Mouse (Mus musculus) forebrain, embryonic 14.5 days (tissue): ENCODE results near the gene Oxct2a. TPM values are rescaled to one million over a fixed set of nuclear protein-coding genes. Genes with fewer than 3 reads are reported as not detected.
"Not testable (repeated sequence)": the region's sequence is repeated elsewhere in the genome, so short reads cannot be mapped to it uniquely, and the experiment has no call there.

ENCODE experiments used
- ATAC-seq: fragments of 200-750 bp; cut with Nextera tagmentation; 2 replicates; pipeline ENCODE4 v1.8.0; 2017; ENCODE audit warnings: mild to moderate bottlenecking, moderate library complexity
- DNase-seq: peaks from one replicate; pipeline ENCODE4 v3.0.0-alpha.2; 2015; ENCODE audit warnings: low spot score
- H3K27ac ChIP-seq: fragments of 300-500 bp; sonication (generic); 2 replicates; pipeline ENCODE4 v1.5.1; 2014; ENCODE audit warnings: low read depth, mild to moderate bottlenecking, control low read depth, low read length, moderate library complexity
- H3K27me3 ChIP-seq: fragments of 300-500 bp; sonication (generic); replicated peaks from 2 replicates; pipeline ENCODE4 v1.6.1; 2014; ENCODE audit warnings: low read length, control low read depth, mixed read lengths; ENCODE audit not compliant: control insufficient read depth, insufficient read depth
- H3K36me3 ChIP-seq: fragments of 300-500 bp; sonication (generic); 2 replicates; pipeline ENCODE4 v1.6.1; 2014; ENCODE audit warnings: low read length, control low read depth; ENCODE audit not compliant: control insufficient read depth, insufficient read depth
- H3K4me1 ChIP-seq: fragments of 300-500 bp; sonication (generic); 2 replicates; pipeline ENCODE4 v1.6.1; 2014; ENCODE audit warnings: antibody characterized with exemption, low read length, control low read depth; ENCODE audit not compliant: control insufficient read depth, insufficient read depth
- H3K4me2 ChIP-seq: fragments of 300-500 bp; sonication (generic); 2 replicates; pipeline ENCODE4 v1.6.1; 2014; ENCODE audit warnings: mild to moderate bottlenecking, control low read depth, low read length
- H3K4me3 ChIP-seq: fragments of 300-500 bp; sonication (generic); 2 replicates; pipeline ENCODE4 v1.5.1; 2014; ENCODE audit warnings: low read depth, low read length, control low read depth
- H3K9ac ChIP-seq: fragments of 300-500 bp; sonication (generic); 2 replicates; pipeline ENCODE4 v1.6.1; 2014; ENCODE audit warnings: mild to moderate bottlenecking, low read length, control low read depth, moderate library complexity
- H3K9me3 ChIP-seq: fragments of 300-500 bp; sonication (generic); replicated peaks from 2 replicates; pipeline ENCODE4 v1.6.1; 2016; ENCODE audit warnings: low read length, control low read depth, mixed read lengths; ENCODE audit not compliant: control insufficient read depth
- WGBS: fragments of 180-500 bp; shearing (Covaris S2); extraction: QIAGEN DNeasy Blood & Tissue Kit; methylation state at CpG from one replicate; pipeline ENCODE4 v1.1.7; 2014; 5-methylcytosine and 5-hydroxymethylcytosine counted together
- polyA plus RNA-seq: library from polyadenylated mRNA; unstranded; fragments of >200 nt; fragmentation: Nextera tagmentation; extraction: Ambion mirVana; gene quantifications from 2 replicates; pipeline ENCODE4 v1.2.1, GENCODE M21; 2014

The Oxct2a gene
- polyA plus RNA-seq, 1 experiment from 2014 or later: not detected

DNA sequence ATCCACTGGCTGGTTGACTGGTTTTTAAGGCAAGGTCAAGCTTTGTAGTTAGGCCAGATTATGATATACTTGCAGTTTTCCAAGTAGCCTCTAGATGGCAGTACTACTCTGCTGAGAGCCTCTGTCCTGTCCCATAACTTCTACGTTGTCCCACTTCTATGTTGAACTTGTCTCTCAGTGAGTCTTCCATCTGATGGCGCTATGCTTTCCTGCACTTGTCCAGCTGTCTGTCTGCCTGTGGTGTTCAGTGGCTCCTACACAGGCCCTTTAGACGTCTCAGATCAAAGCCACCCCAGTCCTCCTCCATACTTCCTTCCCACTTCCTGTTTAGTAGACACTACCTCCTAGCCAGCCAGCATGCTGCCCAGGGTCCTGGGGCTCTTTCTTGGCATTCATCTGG is 17.6 kb downstream of the Oxct2a start:
- DNase-seq (peak; percentile 73), ATAC-seq (peak; percentile 46; the same call in 1 of the 2 replicates)
- no peaks in the 10 kb centered on the region for H3K4me1 ChIP-seq
- H3K4me3 ChIP-seq: no peak overlapping the region
- H3K36me3 ChIP-seq: peaks cover 26% of the 10 kb centered on the region
- no peaks in the 10 kb centered on the region for H3K27me3 ChIP-seq
- no peak overlapping the region for H3K4me2 ChIP-seq
- H3K9ac ChIP-seq: no peak overlapping the region
- no peak overlapping the region for H3K27ac ChIP-seq
- no peaks in the 10 kb centered on the region for H3K9me3 ChIP-seq
- 44% methylated on average over 3 of the region's 3 CpGs for WGBS

DNA sequence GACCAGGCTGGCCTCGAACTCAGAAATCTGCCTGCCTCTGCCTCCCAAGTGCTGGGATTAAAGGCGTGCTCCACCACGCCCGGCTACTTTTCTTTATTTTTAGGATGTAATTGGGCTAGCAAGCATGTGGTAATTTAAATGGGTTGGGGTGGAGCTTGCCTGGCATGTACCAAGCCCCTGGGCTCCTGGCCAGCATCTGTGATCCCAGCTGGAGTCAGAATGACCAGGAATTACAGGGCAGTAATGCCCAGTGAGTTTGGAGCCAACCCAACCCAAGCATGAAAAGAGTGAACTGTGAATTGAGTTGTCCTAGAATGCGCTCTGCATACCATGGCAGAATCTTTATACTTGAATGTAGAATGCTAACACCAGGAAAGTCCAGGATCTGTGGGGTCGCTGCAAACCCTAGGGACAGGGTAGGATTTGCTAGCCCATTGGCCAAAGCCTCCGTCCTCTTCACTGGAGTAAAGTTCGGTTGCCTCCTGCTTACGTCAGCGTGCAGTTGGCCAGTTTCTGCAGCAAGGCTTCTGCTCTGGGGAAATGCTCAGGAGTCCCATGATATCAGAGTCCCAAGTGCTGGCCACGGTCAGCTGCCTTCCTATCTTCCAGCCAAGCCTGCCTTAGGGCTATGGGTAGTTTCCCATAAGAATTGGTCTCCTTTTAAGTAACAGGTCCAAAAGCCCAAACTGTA is 24.3 kb downstream of the Oxct2a start:
- H3K27ac ChIP-seq: no peak overlapping the region
- no peaks in the 10 kb centered on the region for H3K27me3 ChIP-seq
- ATAC-seq (no peak), DNase-seq (no peak)
- H3K4me1 ChIP-seq: no peaks in the 10 kb centered on the region
- no peak overlapping the region for H3K9ac ChIP-seq
- 94% methylated on average over 11 of the region's 11 CpGs for WGBS
- no peaks in the 10 kb centered on the region for H3K9me3 ChIP-seq
- no peak overlapping the region for H3K4me3 ChIP-seq
- H3K4me2 ChIP-seq: no peak overlapping the region
- peaks cover 89% of the 10 kb centered on the region for H3K36me3 ChIP-seq

DNA sequence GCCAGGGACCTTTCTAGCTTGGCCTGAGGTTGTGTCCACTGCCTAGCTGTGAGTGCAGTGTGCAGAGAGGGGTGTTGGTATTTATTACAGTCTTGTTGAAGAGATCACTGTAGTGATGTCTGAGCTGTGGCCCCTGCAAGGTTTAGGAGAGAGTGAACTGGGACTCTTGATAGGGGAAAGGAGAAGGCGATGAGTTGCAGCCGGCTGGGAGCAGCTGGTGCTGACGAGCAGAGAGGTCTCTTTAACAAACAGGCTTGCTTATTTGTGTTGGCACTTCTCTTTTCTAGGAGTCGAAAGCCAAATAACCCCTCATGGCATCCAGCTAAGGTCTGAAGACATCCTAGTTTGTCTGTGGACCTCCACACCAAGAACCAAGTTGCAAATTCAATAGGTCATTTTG is 25.2 kb downstream of the Oxct2a start:
- Histone ChIP-seq H3K27me3 (no peaks in the 10 kb centered on the region), H3K4me1 (no peaks in the 10 kb centered on the region), H3K9ac (no peak overlapping the region), H3K9me3 (no peaks in the 10 kb centered on the region), H3K4me2 (no peak overlapping the region), H3K36me3 (peaks cover 91% of the 10 kb centered on the region), H3K27ac (no peak overlapping the region), H3K4me3 (no peak overlapping the region)
- DNase-seq (no peak), ATAC-seq (no peak)
- 94% methylated on average over 4 of the region's 4 CpGs for WGBS

DNA sequence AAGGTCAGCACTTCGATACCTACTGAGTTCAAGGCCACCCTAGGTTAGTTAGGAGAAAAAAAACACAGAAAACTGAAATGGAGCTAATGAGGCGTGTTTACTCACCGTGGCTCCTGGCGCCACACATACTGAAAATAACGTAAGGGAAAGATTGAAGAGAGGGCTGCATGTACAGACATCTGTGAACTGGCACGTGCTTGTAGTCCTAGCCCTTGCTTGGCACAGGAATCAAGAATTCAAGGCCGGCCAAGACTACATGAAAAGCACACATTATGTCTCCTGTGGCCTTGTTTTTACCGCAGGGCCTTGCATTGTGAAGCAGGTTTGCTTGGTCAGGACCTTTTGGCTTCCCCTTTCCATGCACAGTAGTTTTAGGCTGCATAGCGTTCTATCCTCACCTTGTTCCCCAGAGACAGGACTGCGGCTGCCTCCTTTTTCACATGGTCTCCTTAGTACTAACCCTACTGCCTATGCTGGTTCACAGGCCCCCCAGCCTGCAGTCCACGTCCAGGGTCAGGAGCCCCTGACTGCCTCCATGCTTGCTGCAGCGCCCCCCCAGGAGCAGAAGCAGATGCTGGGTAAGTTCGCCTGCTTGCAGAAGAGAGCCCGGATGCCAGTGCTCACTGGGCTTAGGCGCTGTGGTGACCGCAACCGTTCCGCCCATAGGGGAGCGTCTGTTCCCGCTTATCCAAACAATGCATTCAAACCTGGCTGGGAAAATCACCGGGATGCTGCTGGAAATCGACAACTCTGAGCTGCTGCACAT is 26.1 kb downstream of the Oxct2a start:
- Histone ChIP-seq H3K36me3 (peaks cover 92% of the 10 kb centered on the region), H3K9me3 (no peaks in the 10 kb centered on the region), H3K9ac (no peak overlapping the region), H3K27ac (no peak overlapping the region), H3K27me3 (no peaks in the 10 kb centered on the region), H3K4me3 (no peak overlapping the region), H3K4me2 (no peak overlapping the region), H3K4me1 (no peaks in the 10 kb centered on the region)
- 91% methylated on average over 21 of the region's 22 CpGs for WGBS
- ATAC-seq (no peak), DNase-seq (no peak)

DNA sequence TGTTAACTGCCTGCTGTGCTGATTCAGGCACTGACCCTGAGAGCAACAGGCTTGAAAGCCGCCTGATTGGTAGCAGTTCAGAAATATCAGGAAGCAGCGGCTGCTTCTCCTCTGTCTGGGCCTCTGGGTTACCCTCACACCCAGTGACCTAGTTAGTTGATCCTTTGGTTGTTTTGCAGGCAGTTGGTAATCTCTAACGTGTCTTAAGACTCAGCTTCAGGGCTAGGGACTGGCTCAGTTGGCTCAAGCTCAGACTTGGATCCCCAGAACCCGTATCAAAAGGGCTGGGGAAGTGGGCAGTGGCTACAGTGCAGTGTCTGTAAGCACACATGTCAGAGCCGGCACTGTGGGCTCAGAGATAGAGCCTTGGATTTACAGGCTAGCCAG is 27.3 kb downstream of the Oxct2a start:
- Histone ChIP-seq H3K27ac (no peak overlapping the region), H3K36me3 (peaks cover 93% of the 10 kb centered on the region), H3K4me1 (no peaks in the 10 kb centered on the region), H3K4me2 (no peak overlapping the region), H3K27me3 (no peaks in the 10 kb centered on the region), H3K9me3 (no peaks in the 10 kb centered on the region), H3K9ac (no peak overlapping the region), H3K4me3 (no peak overlapping the region)
- ATAC-seq (no peak), DNase-seq (no peak)
- WGBS: 87% methylated on average over 5 of the region's 5 CpGs

DNA sequence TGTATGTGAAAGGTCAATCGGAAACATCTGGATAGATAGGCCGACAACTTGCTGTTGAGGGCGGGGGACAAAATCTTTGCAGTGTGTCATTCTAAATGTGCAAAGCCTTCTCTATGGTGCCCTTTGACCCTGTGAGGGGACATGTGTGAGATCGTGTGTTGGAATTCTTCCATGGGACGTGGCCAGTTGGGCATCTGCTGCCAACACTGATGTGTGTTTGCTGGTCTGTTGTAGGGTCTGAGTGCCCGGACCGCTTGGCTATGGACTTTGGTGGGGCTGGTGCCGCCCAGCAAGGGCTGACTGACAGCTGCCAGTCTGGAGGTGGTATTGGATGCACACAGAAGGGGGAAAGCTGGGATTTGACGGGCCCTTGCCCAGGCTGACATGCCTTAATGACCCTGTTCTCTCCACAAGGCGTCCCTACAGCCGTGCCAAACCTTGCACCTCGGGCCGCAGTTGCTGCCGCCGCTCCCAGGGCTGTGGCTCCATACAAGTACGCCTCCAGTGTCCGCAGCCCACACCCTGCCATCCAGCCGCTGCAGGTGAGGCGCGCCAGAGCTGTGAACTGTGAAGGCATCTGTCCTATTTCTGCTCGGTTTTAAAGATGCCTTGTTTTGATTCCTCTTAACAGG is 27.8 kb downstream of the Oxct2a start:
- no peaks in the 10 kb centered on the region for H3K27me3 ChIP-seq
- no peak overlapping the region for H3K4me3 ChIP-seq
- H3K27ac ChIP-seq: no peak overlapping the region
- no peak overlapping the region for H3K9ac ChIP-seq
- no peak overlapping the region for H3K4me2 ChIP-seq
- 91% methylated on average over 21 of the region's 21 CpGs for WGBS
- no peaks in the 10 kb centered on the region for H3K4me1 ChIP-seq
- DNase-seq (no peak), ATAC-seq (no peak)
- H3K36me3 ChIP-seq: peaks cover 98% of the 10 kb centered on the region
- no peaks in the 10 kb centered on the region for H3K9me3 ChIP-seq

DNA sequence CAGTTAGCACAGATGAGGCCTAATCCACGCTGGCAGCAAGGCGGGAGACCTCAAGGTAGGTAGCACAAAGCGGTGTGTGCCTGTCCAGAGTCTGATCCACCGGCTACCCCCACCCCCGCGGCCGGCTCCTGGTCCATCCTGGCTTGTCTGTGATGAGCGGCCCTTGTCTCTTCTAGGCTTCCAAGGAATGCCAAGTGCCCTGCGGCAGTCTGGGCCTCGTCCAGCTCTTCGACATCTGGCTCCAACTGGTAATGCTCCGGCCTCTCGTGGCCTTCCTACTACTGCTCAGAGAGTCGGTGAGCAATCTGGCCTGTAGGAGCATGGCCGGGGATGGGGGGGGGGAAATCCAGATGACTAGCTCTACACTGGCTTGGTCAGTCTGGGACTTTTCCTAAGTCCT is 28.4 kb downstream of the Oxct2a start:
- H3K4me1 ChIP-seq, ATAC-seq, H3K27ac ChIP-seq, H3K4me3 ChIP-seq, H3K9ac ChIP-seq, H3K9me3 ChIP-seq, H3K27me3 ChIP-seq, H3K4me2 ChIP-seq, DNase-seq: not testable (repeated sequence)
- 94% methylated on average over 15 of the region's 15 CpGs for WGBS
- H3K36me3 ChIP-seq: peaks cover 96% of the 10 kb centered on the region

DNA sequence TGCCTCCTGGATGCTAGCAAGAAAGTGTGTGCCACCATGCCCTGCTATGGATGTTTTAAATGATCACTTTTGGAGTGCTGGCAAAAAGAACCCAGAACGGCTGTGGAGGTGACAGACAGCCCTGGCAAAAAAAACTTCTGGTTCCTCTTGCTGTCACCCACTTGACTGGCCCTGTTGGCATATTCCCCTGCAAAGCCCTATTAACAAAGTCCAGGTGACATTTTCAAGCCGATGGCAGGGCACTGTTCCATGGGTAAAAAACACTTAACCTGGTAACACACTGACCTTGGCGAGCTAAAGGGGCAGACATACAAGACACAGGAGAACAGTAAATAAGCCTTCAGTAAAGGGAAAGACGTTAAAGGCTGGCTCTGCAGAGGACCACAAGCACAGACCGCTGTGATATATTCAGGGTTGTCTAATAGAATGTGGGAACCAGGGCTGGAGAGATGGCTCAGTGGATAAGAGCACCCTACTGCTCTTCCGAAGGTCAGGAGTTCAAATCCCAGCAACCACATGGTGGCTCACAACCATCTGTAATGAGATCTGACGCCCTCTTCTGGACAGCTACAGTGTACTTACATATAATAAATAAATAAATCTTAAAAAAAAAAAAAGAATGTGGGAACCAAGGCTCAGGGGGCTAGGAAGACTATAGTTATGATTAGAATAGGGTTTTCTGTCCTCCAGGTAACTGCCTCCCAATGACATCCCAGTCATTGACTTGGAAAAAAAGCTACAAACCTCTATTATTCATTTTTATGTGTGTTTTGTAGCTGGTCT is 29.6 kb downstream of the Oxct2a start:
- no peak overlapping the region for H3K27ac ChIP-seq
- H3K9ac ChIP-seq: no peak overlapping the region
- no peaks in the 10 kb centered on the region for H3K9me3 ChIP-seq
- ATAC-seq: no peak
- no peak overlapping the region for H3K4me2 ChIP-seq
- 85% methylated on average over 7 of the region's 7 CpGs for WGBS
- DNase-seq: no peak
- no peaks in the 10 kb centered on the region for H3K4me1 ChIP-seq
- H3K4me3 ChIP-seq: no peak overlapping the region
- peaks cover 96% of the 10 kb centered on the region for H3K36me3 ChIP-seq
- H3K27me3 ChIP-seq: no peaks in the 10 kb centered on the region
